Mouse (Mus musculus): ENCODE data around the gene Eif2ak3.

The Eif2ak3 gene

GRCm38 (mm10) chr6:70903689-70904088 lies 59.4 kb downstream of the Eif2ak3 start:
- DNase-seq (ENCODE audit: low spot score in 2 of 2): no peak

DNA sequence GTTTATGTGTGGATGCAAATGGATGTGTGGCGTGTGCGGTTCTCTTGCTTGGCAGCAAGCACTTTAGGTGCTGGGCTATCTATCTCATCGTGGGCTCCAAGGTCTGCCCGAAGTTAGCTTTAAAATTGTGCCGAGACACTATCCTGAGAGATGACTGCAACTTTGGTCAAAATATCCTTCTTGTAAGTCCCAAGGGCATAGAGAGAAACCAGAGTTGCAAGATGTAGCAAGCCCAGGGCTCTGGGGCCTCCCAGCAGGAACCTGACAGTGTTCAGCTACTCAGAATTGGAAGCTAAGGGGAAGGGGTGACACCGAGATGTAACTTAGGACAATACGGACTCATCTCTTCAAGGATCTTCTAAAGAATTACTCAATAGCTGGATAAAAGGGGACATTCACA lies 65.3 kb downstream of the Eif2ak3 start:
- no peak for DNase-seq (ENCODE audit: low spot score in 2 of 2)

- no peak for DNase-seq (ENCODE audit: low spot score in 2 of 2)
Measured at GRCm38 (mm10) chr6:70910285-70910684, 66.0 kb downstream of the Eif2ak3 start.

DNA sequence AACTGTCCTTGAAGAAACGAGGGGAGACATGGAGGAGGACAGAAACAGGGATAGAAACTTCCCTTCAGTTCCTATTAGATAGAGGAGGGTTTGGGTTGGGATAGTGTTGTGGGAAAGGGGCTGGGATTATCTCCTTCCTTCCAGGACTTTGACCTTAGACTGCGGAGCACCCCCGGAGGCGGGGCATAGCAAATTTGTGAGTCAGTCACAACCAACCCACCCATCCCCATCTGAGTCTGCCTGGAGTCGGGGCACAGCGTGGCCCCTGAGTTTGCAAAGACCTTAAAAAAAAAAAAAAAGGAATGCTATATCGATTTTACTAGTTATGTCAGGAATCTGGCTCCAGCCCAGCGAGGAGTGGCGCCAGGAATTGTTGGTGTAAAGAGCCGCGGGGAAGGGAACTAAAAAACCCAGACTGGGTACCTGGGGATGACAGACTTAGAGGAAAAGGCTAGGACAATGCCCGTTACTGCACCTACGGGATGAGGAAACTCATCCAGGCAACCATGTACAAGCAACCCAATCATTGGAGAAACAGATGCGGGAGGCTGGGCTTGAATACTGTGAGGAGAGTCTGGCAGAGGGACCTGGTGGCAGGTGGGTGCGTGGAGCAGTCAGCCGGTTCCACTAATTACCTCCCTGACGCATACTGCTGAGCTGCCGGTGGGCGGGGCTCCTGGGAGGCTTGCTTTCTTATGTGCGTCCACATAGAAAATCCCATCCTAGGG lies 67.5 kb downstream of the Eif2ak3 start:
- DNase-seq (ENCODE audit: low spot score in 2 of 2): peak; percentile 21 to 34

DNA sequence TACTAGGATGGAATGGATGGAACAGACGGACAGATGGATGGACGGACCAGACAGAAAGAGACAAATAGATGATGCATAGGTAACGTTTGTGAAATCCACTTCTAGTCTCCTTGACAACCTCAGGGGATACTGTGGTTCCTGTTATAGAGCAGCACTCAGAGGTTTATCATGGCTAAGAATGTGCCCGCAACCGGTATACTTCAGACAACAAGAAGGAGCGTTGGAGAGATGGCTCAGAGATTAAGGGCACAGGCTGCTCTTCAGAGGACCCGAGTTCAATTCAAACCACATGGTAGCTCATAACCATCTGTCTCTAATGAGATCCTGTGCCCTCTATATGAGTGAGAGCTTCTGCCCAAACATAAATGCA lies 68.1 kb downstream of the Eif2ak3 start:
- DNase-seq (ENCODE audit: low spot score in 2 of 2): no peak

DNA sequence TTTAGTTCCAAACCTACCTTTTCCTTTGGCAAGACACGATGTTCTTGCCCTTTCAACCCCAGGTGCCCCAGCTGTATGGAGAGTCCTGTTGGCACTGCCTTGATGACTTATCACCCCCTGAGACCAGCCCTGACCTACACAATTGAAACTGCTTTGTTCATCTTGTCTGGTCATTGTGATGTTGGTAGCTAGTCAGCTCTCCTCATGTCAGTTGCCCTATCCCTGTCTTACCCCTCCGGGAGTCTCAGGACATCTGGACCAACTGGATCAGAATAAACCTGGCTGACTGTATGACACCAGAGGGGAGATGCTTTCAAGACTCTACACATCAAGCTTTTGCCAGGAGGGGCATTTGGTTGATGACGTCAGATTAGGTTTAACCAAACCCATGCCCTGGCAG lies 74.5 kb downstream of the Eif2ak3 start, which contains the start of gene Tex37:
Gene Tex37 (minus strand): TSS at position 101 of the 400 bp plus-strand sequence.
- no peak for DNase-seq (ENCODE audit: low spot score in 2 of 2)

- peak; percentile 17 to 63 for DNase-seq (ENCODE audit: low spot score in 2 of 2)
Measured at GRCm38 (mm10) chr6:70921274-70922074, 77.2 kb downstream of the Eif2ak3 start.

DNA sequence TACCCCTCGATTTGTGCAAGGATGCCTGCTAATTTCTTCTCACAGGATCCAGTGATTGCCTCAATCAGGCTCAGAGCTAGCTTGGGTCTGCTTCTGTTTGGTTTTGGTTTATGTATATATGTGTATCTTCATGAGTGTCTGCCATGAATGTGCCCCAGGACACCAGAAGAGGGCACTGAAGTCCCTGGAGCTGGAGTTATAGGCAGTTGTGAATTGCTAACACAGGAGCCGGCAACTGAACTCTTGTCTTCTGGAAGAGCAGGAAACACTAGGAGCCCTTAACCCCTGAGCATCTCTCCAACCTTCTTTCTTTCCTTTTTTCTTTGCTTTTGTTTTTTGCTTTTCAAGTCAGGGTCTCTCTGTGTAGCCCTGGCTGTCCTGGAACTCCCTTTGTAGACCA lies 87.5 kb downstream of the Eif2ak3 start:
- DNase-seq (ENCODE audit: low spot score in 2 of 2): no peak

GRCm38 (mm10) chr6:70953274-70953673 lies 109.0 kb downstream of the Eif2ak3 start:
- DNase-seq (ENCODE audit: low spot score in 2 of 2): no peak

DNA sequence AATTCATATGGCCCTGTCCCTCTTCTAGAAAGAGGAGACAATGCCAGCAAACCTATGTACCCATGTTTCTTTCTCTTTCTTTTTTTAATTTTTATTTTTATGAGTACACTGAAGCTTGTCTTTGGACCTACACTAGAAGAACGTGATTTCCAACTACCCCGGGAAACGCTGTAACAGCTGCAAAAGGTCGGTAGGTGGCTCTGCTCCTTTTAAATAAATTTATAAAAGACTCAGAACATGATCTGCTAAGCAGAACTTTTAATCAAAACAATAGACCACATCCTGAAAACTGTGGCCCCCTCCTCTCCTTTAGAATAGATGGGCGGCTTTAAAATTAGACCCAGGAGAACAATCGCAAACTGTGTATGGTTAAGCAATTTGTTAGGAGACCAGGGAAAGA lies 109.7 kb downstream of the Eif2ak3 start:
- DNase-seq (ENCODE audit: low spot score in 2 of 2): peak in 1 of 2 experiments; percentile 37

All from frontal cortex, postnatal 36 days (tissue).